Mouse (Mus musculus) liver, postnatal 0 days (tissue): ENCODE results near the gene P4ha2. TPM values are rescaled to one million over a fixed set of nuclear protein-coding genes. Genes with fewer than 3 reads are reported as not detected.
A peak's percentile ranks its signal among the peaks of the same experiment; 100 is the strongest.

Source experiments
- ATAC-seq: fragments of 200-750 bp; cut with Nextera tagmentation; 2 replicates; pipeline ENCODE4 v1.8.0; 2017; ENCODE audit warnings: mild to moderate bottlenecking, moderate library complexity
- DNase-seq: peaks from one replicate; pipeline ENCODE4 v3.0.0-alpha.2; 2016
- H3K27ac ChIP-seq: fragments of 300-500 bp; sonication (generic); 2 replicates; pipeline ENCODE4 v1.5.1; 2014; ENCODE audit warnings: antibody characterized with exemption, moderate library complexity, mild to moderate bottlenecking, low read depth
- H3K27me3 ChIP-seq: fragments of 300-500 bp; sonication (generic); 2 replicates; pipeline ENCODE4 v1.6.1; 2014; ENCODE audit warnings: low read length, control low read depth, mixed read lengths; ENCODE audit not compliant: insufficient read depth
- H3K36me3 ChIP-seq: fragments of 300-500 bp; sonication (generic); replicated peaks from 2 replicates; pipeline ENCODE4 v1.6.1; 2014; ENCODE audit warnings: mild to moderate bottlenecking, control low read depth, low read length, moderate library complexity, mixed read lengths; ENCODE audit not compliant: insufficient read depth
- H3K4me1 ChIP-seq: fragments of 300-500 bp; sonication (generic); 2 replicates; pipeline ENCODE4 v1.6.1; 2014; ENCODE audit warnings: antibody characterized with exemption, mild to moderate bottlenecking, control low read depth; ENCODE audit not compliant: insufficient read depth
- H3K4me2 ChIP-seq: fragments of 300-500 bp; sonication (generic); 2 replicates; pipeline ENCODE4 v1.6.1; 2014; ENCODE audit warnings: low read depth, mild to moderate bottlenecking, low read length, moderate library complexity, mixed read lengths
- H3K4me3 ChIP-seq: fragments of 300-500 bp; sonication (generic); 2 replicates; pipeline ENCODE4 v1.5.1; 2014; ENCODE audit warnings: low read depth, low read length
- H3K9ac ChIP-seq: fragments of 300-500 bp; sonication (generic); replicated peaks from 2 replicates; pipeline ENCODE4 v1.6.1; 2014; ENCODE audit warnings: mild to moderate bottlenecking, moderate library complexity
- H3K9me3 ChIP-seq: fragments of 300-500 bp; sonication (generic); 2 replicates; pipeline ENCODE4 v1.6.1; 2016; ENCODE audit warnings: mild to moderate bottlenecking, control low read depth, low read length, mixed read lengths
- CTCF ChIP-seq: sonication (generic); IDR thresholded peaks from 2 replicates; pipeline ENCODE4 v1.5.1; 2016; ENCODE audit warnings: antibody characterized with exemption, low read depth
- EP300 ChIP-seq: IDR thresholded peaks from 2 replicates; pipeline ENCODE4 v1.6.1; 2016; ENCODE audit warnings: antibody characterized with exemption, low read depth, mild to moderate bottlenecking
- WGBS: fragments of 180-500 bp; shearing (Covaris S2); extraction: QIAGEN DNeasy Blood & Tissue Kit; methylation state at CpG from one replicate; pipeline ENCODE4 v1.1.7; 2014; ENCODE audit not compliant: insufficient replicate concordance; 5-methylcytosine and 5-hydroxymethylcytosine counted together
- polyA plus RNA-seq: library from polyadenylated mRNA; unstranded; fragments of >200 nt; fragmentation: Nextera tagmentation; extraction: Ambion mirVana; gene quantifications from 2 replicates; pipeline ENCODE4 v1.2.1, GENCODE M21; 2015

The P4ha2 gene
- polyA plus RNA-seq: 2.4 and 2.7 TPM in 2 replicates

- DNase-seq (no peak), ATAC-seq (no peak)
These were observed at the start of gene P4ha2 for GRCm38 (mm10) chr11:54100045-54100691. Gene P4ha2 (plus strand): TSS chr11:54100095.

GRCm38 (mm10) chr11:54050205-54050604 is 49.7 kb upstream of the P4ha2 start:
- Histone ChIP-seq H3K27ac (no peak overlapping the region), H3K4me1 (no peaks in the 10 kb centered on the region; the same call in 1 of the 2 replicates), H3K4me3 (no peak overlapping the region), H3K9ac (no peak overlapping the region), H3K9me3 (no peaks in the 10 kb centered on the region), H3K36me3 (no peaks in the 10 kb centered on the region), H3K4me2 (no peak overlapping the region), H3K27me3 (no peaks in the 10 kb centered on the region)
- 69% methylated on average over 2 of the region's 2 CpGs for WGBS
- TF ChIP-seq EP300 (no peak), CTCF (no peak)
- ATAC-seq: no peak
- no peak for DNase-seq

More at GRCm38 (mm10) chr11:54100045-54100691, at the start of gene P4ha2:
- Histone ChIP-seq H3K27ac (no peak within 1 kb of the TSS), H3K4me3 (peak within 1 kb of the TSS; percentile 63), H3K9ac (peak within 1 kb of the TSS; percentile 49), H3K36me3 (no peaks in the 10 kb centered on the region), H3K9me3 (no peaks in the 10 kb centered on the region), H3K4me1 (peaks cover 4% of the 10 kb centered on the region; the same call in 1 of the 2 replicates), H3K4me2 (peak within 1 kb of the TSS; percentile 89), H3K27me3 (peaks cover 24% of the 10 kb centered on the region; the same call in 1 of the 2 replicates)
- WGBS: 54% methylated on average over 10 of the region's 10 CpGs
- TF ChIP-seq EP300: no peak
- TF ChIP-seq CTCF: no peak

- TF ChIP-seq EP300: no peak
- TF ChIP-seq CTCF: no peak
These were observed 48.7 kb upstream of the P4ha2 start for GRCm38 (mm10) chr11:54051161-54051560.

GRCm38 (mm10) chr11:54052128-54052527 is 47.8 kb upstream of the P4ha2 start:
- 85% methylated on average over 5 of the region's 5 CpGs for WGBS
- no peak overlapping the region for H3K9ac ChIP-seq
- H3K36me3 ChIP-seq: no peaks in the 10 kb centered on the region
- no peaks in the 10 kb centered on the region for H3K9me3 ChIP-seq
- no peak overlapping the region for H3K4me2 ChIP-seq
- H3K27ac ChIP-seq: no peak overlapping the region
- TF ChIP-seq EP300 (no peak), CTCF (no peak)
- DNase-seq (no peak), ATAC-seq (no peak)
- H3K4me3 ChIP-seq: no peak overlapping the region
- no peaks in the 10 kb centered on the region; the same call in 1 of the 2 replicates for H3K4me1 ChIP-seq
- no peaks in the 10 kb centered on the region for H3K27me3 ChIP-seq

More at GRCm38 (mm10) chr11:54051161-54051560, 48.7 kb upstream of the P4ha2 start:
- no peak for ATAC-seq
- Histone ChIP-seq H3K36me3 (no peaks in the 10 kb centered on the region), H3K9ac (no peak overlapping the region), H3K4me1 (no peaks in the 10 kb centered on the region; the same call in 1 of the 2 replicates), H3K4me3 (no peak overlapping the region), H3K27ac (no peak overlapping the region), H3K27me3 (no peaks in the 10 kb centered on the region), H3K4me2 (no peak overlapping the region), H3K9me3 (no peaks in the 10 kb centered on the region)
- WGBS: 76% methylated on average over 7 of the region's 7 CpGs
- no peak for DNase-seq

GRCm38 (mm10) chr11:54053090-54053489 is 46.8 kb upstream of the P4ha2 start:
- H3K9me3 ChIP-seq: no peaks in the 10 kb centered on the region
- H3K27ac ChIP-seq: no peak overlapping the region
- H3K9ac ChIP-seq: no peak overlapping the region
- no peak overlapping the region for H3K4me3 ChIP-seq
- H3K4me2 ChIP-seq: no peak overlapping the region
- no peak for ATAC-seq
- no peaks in the 10 kb centered on the region; the same call in 1 of the 2 replicates for H3K4me1 ChIP-seq
- TF ChIP-seq EP300: no peak
- no peak for TF ChIP-seq CTCF
- no peak for DNase-seq
- H3K27me3 ChIP-seq: no peaks in the 10 kb centered on the region
- WGBS: 52% methylated on average over 7 of the region's 7 CpGs
- H3K36me3 ChIP-seq: no peaks in the 10 kb centered on the region

GRCm38 (mm10) chr11:54054257-54054656 is 45.6 kb upstream of the P4ha2 start:
- no peak overlapping the region for H3K9ac ChIP-seq
- no peak overlapping the region for H3K27ac ChIP-seq
- no peak for DNase-seq
- ATAC-seq: no peak
- no peaks in the 10 kb centered on the region for H3K9me3 ChIP-seq
- H3K4me3 ChIP-seq: no peak overlapping the region
- WGBS: 25% methylated on average over 6 of the region's 6 CpGs
- TF ChIP-seq CTCF (peak; percentile 85), EP300 (no peak)
- H3K4me1 ChIP-seq: no peaks in the 10 kb centered on the region; the same call in 1 of the 2 replicates
- no peaks in the 10 kb centered on the region for H3K36me3 ChIP-seq
- H3K4me2 ChIP-seq: no peak overlapping the region
- H3K27me3 ChIP-seq: no peaks in the 10 kb centered on the region
